Mouse (Mus musculus) embryonic facial prominence, embryonic 15.5 days (tissue): ENCODE results near the gene Myom1. TPM values are rescaled to one million over a fixed set of nuclear protein-coding genes. Genes with fewer than 3 reads are reported as not detected.

Experiments
- ATAC-seq: fragments of 200-750 bp; cut with Nextera tagmentation; 2 replicates; pipeline ENCODE4 v1.8.0; 2017; ENCODE audit warnings: low read depth, moderate TSS enrichment; ENCODE audit not compliant: insufficient number of reproducible peaks, low FRiP score, low TSS enrichment
- H3K27ac ChIP-seq: fragments of 300-500 bp; sonication (generic); replicated peaks from 2 replicates; pipeline ENCODE4 v1.5.1; 2015; ENCODE audit warnings: mild to moderate bottlenecking, inconsistent platforms
- H3K27me3 ChIP-seq: fragments of 300-500 bp; sonication (generic); 2 replicates; pipeline ENCODE4 v1.6.1; 2015; ENCODE audit warnings: inconsistent platforms
- H3K36me3 ChIP-seq: fragments of 300-500 bp; sonication (generic); 2 replicates; pipeline ENCODE4 v1.6.1; 2015; ENCODE audit warnings: mild to moderate bottlenecking, inconsistent platforms
- H3K4me1 ChIP-seq: fragments of 300-500 bp; sonication (generic); 2 replicates; pipeline ENCODE4 v1.6.1; 2015; ENCODE audit warnings: inconsistent platforms
- H3K4me2 ChIP-seq: fragments of 300-500 bp; sonication (generic); replicated peaks from 2 replicates; pipeline ENCODE4 v1.6.1; 2015; ENCODE audit warnings: mild to moderate bottlenecking, inconsistent platforms
- H3K4me3 ChIP-seq: fragments of 300-500 bp; sonication (generic); replicated peaks from 2 replicates; pipeline ENCODE4 v1.5.1; 2015; ENCODE audit warnings: mild to moderate bottlenecking, inconsistent platforms
- H3K9ac ChIP-seq: fragments of 300-500 bp; sonication (generic); 2 replicates; pipeline ENCODE4 v1.6.1; 2015; ENCODE audit warnings: inconsistent platforms
- H3K9me3 ChIP-seq: fragments of 300-500 bp; sonication (generic); replicated peaks from 2 replicates; pipeline ENCODE4 v1.6.1; 2016; ENCODE audit warnings: inconsistent platforms
- WGBS: fragments of 180-500 bp; shearing (Covaris S2); methylation state at CpG from one replicate; pipeline ENCODE4 v1.1.7; 2015; 5-methylcytosine and 5-hydroxymethylcytosine counted together
- polyA plus RNA-seq: library from polyadenylated mRNA; unstranded; fragments of >200 nt; fragmentation: Nextera tagmentation; extraction: Ambion mirVana; gene quantifications from 2 replicates; pipeline ENCODE4 v1.2.1, GENCODE M21; 2015

The Myom1 gene
- polyA plus RNA-seq, 1 experiment from 2014 or later: 22.9 TPM

- Histone ChIP-seq H3K4me3 (no peak overlapping the region), H3K4me2 (no peak overlapping the region), H3K27me3 (no peaks in the 10 kb centered on the region), H3K9ac (no peak overlapping the region), H3K36me3 (no peaks in the 10 kb centered on the region), H3K4me1 (no peaks in the 10 kb centered on the region), H3K9me3 (no peaks in the 10 kb centered on the region), H3K27ac (no peak overlapping the region)
- no peak for ATAC-seq
- 71% methylated on average over 5 of the region's 5 CpGs for WGBS
Measured at GRCm38 (mm10) chr17:71062049-71062560, 59.7 kb downstream of the Myom1 start.

GRCm38 (mm10) chr17:71062870-71063602 is 60.6 kb downstream of the Myom1 start:
- Histone ChIP-seq H3K9ac (no peak overlapping the region), H3K4me2 (no peak overlapping the region), H3K36me3 (no peaks in the 10 kb centered on the region), H3K27ac (no peak overlapping the region), H3K4me3 (no peak overlapping the region), H3K9me3 (no peaks in the 10 kb centered on the region), H3K4me1 (no peaks in the 10 kb centered on the region), H3K27me3 (no peaks in the 10 kb centered on the region)
- WGBS: 64% methylated on average over 13 of the region's 13 CpGs
- ATAC-seq: no peak

GRCm38 (mm10) chr17:71064463-71065014 is 62.1 kb downstream of the Myom1 start:
- H3K9me3 ChIP-seq: no peaks in the 10 kb centered on the region
- no peak for ATAC-seq
- 64% methylated on average over 7 of the region's 7 CpGs for WGBS
- H3K4me1 ChIP-seq: no peaks in the 10 kb centered on the region
- H3K9ac ChIP-seq: no peak overlapping the region
- no peak overlapping the region for H3K4me3 ChIP-seq
- H3K27ac ChIP-seq: no peak overlapping the region
- H3K36me3 ChIP-seq: no peaks in the 10 kb centered on the region
- H3K4me2 ChIP-seq: no peak overlapping the region
- no peaks in the 10 kb centered on the region for H3K27me3 ChIP-seq

- WGBS: 76% methylated on average over 6 of the region's 6 CpGs
- Histone ChIP-seq H3K36me3 (no peaks in the 10 kb centered on the region), H3K4me2 (no peak overlapping the region), H3K4me3 (no peak overlapping the region), H3K27me3 (no peaks in the 10 kb centered on the region), H3K4me1 (no peaks in the 10 kb centered on the region), H3K27ac (no peak overlapping the region), H3K9ac (no peak overlapping the region), H3K9me3 (no peaks in the 10 kb centered on the region)
- ATAC-seq: no peak
Measured at GRCm38 (mm10) chr17:71065127-71065526, 62.7 kb downstream of the Myom1 start.

- no peak for ATAC-seq
- WGBS: 83% methylated on average over 9 of the region's 9 CpGs
Measured at GRCm38 (mm10) chr17:71069176-71069575, 66.7 kb downstream of the Myom1 start.

GRCm38 (mm10) chr17:71071958-71072357 is 69.5 kb downstream of the Myom1 start:
- no peak overlapping the region for H3K4me2 ChIP-seq
- H3K27me3 ChIP-seq: no peaks in the 10 kb centered on the region
- 89% methylated on average over 10 of the region's 10 CpGs for WGBS
- no peak for ATAC-seq
- no peaks in the 10 kb centered on the region for H3K36me3 ChIP-seq
- H3K27ac ChIP-seq: no peak overlapping the region
- no peak overlapping the region for H3K4me3 ChIP-seq
- H3K9ac ChIP-seq: no peak overlapping the region
- no peaks in the 10 kb centered on the region for H3K4me1 ChIP-seq
- no peaks in the 10 kb centered on the region for H3K9me3 ChIP-seq

More at GRCm38 (mm10) chr17:71069176-71069575, 66.7 kb downstream of the Myom1 start:
- Histone ChIP-seq H3K4me3 (no peak overlapping the region), H3K27me3 (no peaks in the 10 kb centered on the region), H3K9me3 (no peaks in the 10 kb centered on the region), H3K4me2 (no peak overlapping the region), H3K4me1 (no peaks in the 10 kb centered on the region), H3K27ac (no peak overlapping the region), H3K9ac (no peak overlapping the region), H3K36me3 (no peaks in the 10 kb centered on the region)

- WGBS: 50% methylated on average over 4 of the region's 4 CpGs
- H3K9ac ChIP-seq: no peak overlapping the region
- H3K27ac ChIP-seq: no peak overlapping the region
- H3K4me3 ChIP-seq: no peak overlapping the region
- H3K27me3 ChIP-seq: no peaks in the 10 kb centered on the region
- H3K36me3 ChIP-seq: no peaks in the 10 kb centered on the region
- no peaks in the 10 kb centered on the region for H3K4me1 ChIP-seq
- no peaks in the 10 kb centered on the region for H3K9me3 ChIP-seq
- H3K4me2 ChIP-seq: no peak overlapping the region
- no peak for ATAC-seq
Measured at GRCm38 (mm10) chr17:71074386-71074785, 72.0 kb downstream of the Myom1 start.

- H3K27me3 ChIP-seq: no peaks in the 10 kb centered on the region
- no peaks in the 10 kb centered on the region for H3K4me1 ChIP-seq
- no peak overlapping the region for H3K4me3 ChIP-seq
- WGBS: 57% methylated on average over 7 of the region's 7 CpGs
- H3K36me3 ChIP-seq: no peaks in the 10 kb centered on the region
- ATAC-seq: no peak
- no peak overlapping the region for H3K27ac ChIP-seq
- no peaks in the 10 kb centered on the region for H3K9me3 ChIP-seq
- H3K9ac ChIP-seq: no peak overlapping the region
- no peak overlapping the region for H3K4me2 ChIP-seq
Measured at GRCm38 (mm10) chr17:71081986-71082385, 79.6 kb downstream of the Myom1 start.

- 84% methylated on average over 4 of the region's 4 CpGs for WGBS
Measured at GRCm38 (mm10) chr17:71086969-71087368, 84.5 kb downstream of the Myom1 start.

GRCm38 (mm10) chr17:71087396-71088153 is 85.1 kb downstream of the Myom1 start:
- Histone ChIP-seq H3K9ac (no peak overlapping the region), H3K4me3 (no peak overlapping the region), H3K4me2 (no peak overlapping the region), H3K9me3 (no peaks in the 10 kb centered on the region), H3K4me1 (no peaks in the 10 kb centered on the region), H3K27ac (no peak overlapping the region), H3K36me3 (no peaks in the 10 kb centered on the region), H3K27me3 (no peaks in the 10 kb centered on the region)
- 78% methylated on average over 8 of the region's 8 CpGs for WGBS
- no peak for ATAC-seq

More at GRCm38 (mm10) chr17:71086969-71087368, 84.5 kb downstream of the Myom1 start:
- no peaks in the 10 kb centered on the region for H3K36me3 ChIP-seq
- no peak overlapping the region for H3K27ac ChIP-seq
- no peaks in the 10 kb centered on the region for H3K9me3 ChIP-seq
- H3K4me3 ChIP-seq: no peak overlapping the region
- no peaks in the 10 kb centered on the region for H3K27me3 ChIP-seq
- no peaks in the 10 kb centered on the region for H3K4me1 ChIP-seq
- no peak overlapping the region for H3K4me2 ChIP-seq
- no peak overlapping the region for H3K9ac ChIP-seq
- no peak for ATAC-seq

- Histone ChIP-seq H3K9ac (no peak overlapping the region), H3K4me1 (no peaks in the 10 kb centered on the region), H3K27ac (no peak overlapping the region), H3K27me3 (no peaks in the 10 kb centered on the region), H3K36me3 (no peaks in the 10 kb centered on the region), H3K9me3 (no peaks in the 10 kb centered on the region), H3K4me2 (no peak overlapping the region), H3K4me3 (no peak overlapping the region)
- 83% methylated on average over 3 of the region's 3 CpGs for WGBS
- no peak for ATAC-seq
Measured at GRCm38 (mm10) chr17:71088154-71088521, 85.7 kb downstream of the Myom1 start.
